Mouse (Mus musculus) megakaryocyte, embryonic 14.5 days (primary cell): ENCODE data around the gene Ctsw.

Source experiments
- FLI1 ChIP-seq: IDR thresholded peaks from 2 replicates; pipeline ENCODE4 v1.6.1; 2012; ENCODE audit warnings: low read length, inconsistent platforms, mixed read lengths
- GATA1 ChIP-seq: IDR thresholded peaks from 3 replicates; pipeline ENCODE4 v1.6.1; 2012; ENCODE audit warnings: mixed read lengths, low read length, inconsistent platforms, borderline replicate concordance

DNA sequence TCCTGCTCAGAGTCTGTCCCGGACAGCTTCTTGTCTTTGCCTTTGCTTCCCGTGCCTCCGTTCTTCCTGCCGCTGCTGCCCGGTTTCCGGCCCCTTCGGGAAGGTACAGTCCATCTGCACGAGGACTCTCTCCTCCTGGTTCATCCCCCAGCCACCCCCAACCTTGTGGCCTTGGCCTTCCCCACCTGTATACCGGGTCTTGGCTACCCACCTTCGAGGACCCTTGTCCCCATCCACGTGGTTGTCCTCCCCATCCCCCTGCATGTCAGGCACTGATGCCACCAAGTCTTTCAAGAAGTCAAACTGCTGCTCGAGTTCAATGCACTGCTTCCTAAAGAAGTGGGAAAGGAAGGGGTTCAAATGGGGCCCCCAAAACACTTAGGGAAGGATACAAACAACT is 44.7 kb downstream of the Ctsw start:
- TF ChIP-seq GATA1 (no peak), FLI1 (no peak)
